Mouse (Mus musculus) liver, embryonic 16.5 days (tissue): ENCODE measurements around the gene Plscr4. TPM values are rescaled to one million over a fixed set of nuclear protein-coding genes. Genes with fewer than 3 reads are reported as not detected.

Experiments used
- ATAC-seq: fragments of 200-750 bp; cut with Nextera tagmentation; 2 replicates; pipeline ENCODE4 v1.8.0; 2017; ENCODE audit warnings: low read depth, mild to moderate bottlenecking, moderate number of reproducible peaks, moderate library complexity
- H3K27ac ChIP-seq: fragments of 300-500 bp; sonication (generic); 2 replicates; pipeline ENCODE4 v1.5.1; 2014; ENCODE audit warnings: mild to moderate bottlenecking, low read length
- H3K27me3 ChIP-seq: fragments of 300-500 bp; sonication (generic); 2 replicates; pipeline ENCODE4 v1.6.1; 2014; ENCODE audit warnings: low read depth, low read length, mixed read lengths; ENCODE audit not compliant: control insufficient read depth, insufficient read depth
- H3K36me3 ChIP-seq: fragments of 300-500 bp; sonication (generic); 2 replicates; pipeline ENCODE4 v1.6.1; 2014; ENCODE audit warnings: mild to moderate bottlenecking; ENCODE audit not compliant: control insufficient read depth, insufficient read depth
- H3K4me1 ChIP-seq: fragments of 300-500 bp; sonication (generic); 2 replicates; pipeline ENCODE4 v1.6.1; 2014; ENCODE audit warnings: low read depth, low read length, mixed read lengths; ENCODE audit not compliant: control insufficient read depth
- H3K4me2 ChIP-seq: fragments of 300-500 bp; sonication (generic); 2 replicates; pipeline ENCODE4 v1.6.1; 2014; ENCODE audit warnings: low read depth, low read length, mixed read lengths
- H3K4me3 ChIP-seq: fragments of 300-500 bp; sonication (generic); 2 replicates; pipeline ENCODE4 v1.5.1; 2014; ENCODE audit warnings: low read depth, mild to moderate bottlenecking, low read length
- H3K9ac ChIP-seq: fragments of 300-500 bp; sonication (generic); 2 replicates; pipeline ENCODE4 v1.6.1; 2014; ENCODE audit warnings: low read depth, low read length
- H3K9me3 ChIP-seq: fragments of 300-500 bp; sonication (generic); replicated peaks from 2 replicates; pipeline ENCODE4 v1.6.1; 2016; ENCODE audit warnings: low read length; ENCODE audit not compliant: control insufficient read depth
- WGBS: fragments of 180-500 bp; shearing (Covaris S2); extraction: QIAGEN DNeasy Blood & Tissue Kit; methylation state at CpG from one replicate; pipeline ENCODE4 v1.1.7; 2014; ENCODE audit not compliant: insufficient replicate concordance; 5-methylcytosine and 5-hydroxymethylcytosine counted together
- polyA plus RNA-seq: library from polyadenylated mRNA; unstranded; fragments of >200 nt; fragmentation: Nextera tagmentation; extraction: Ambion mirVana; gene quantifications from 2 replicates; pipeline ENCODE4 v1.2.1, GENCODE M21; 2015

The Plscr4 gene
- polyA plus RNA-seq, 1 experiment from 2014 or later = 1.3 TPM

DNA sequence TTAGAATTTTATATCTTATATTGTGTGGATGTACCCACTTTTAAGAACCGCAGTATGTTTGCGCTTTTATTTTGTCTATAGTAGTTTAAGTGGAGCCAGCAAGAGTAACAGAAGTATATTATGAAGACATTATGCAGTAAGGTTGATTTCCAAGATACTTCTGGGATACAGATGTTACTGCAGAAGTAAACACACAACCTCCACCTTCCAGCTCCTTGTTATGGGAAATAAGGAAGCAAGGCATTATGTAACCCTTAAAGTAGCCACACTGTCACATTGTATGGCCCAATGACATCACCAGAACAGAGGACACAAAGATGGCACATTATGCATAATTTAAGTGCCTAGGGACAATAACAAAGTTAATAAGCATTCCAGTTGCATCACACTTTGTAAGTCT, 1.2 kb downstream of the Plscr4 start:
- Histone ChIP-seq H3K9me3 (no peaks in the 10 kb centered on the region), H3K4me3 (no peak overlapping the region), H3K27me3 (no peaks in the 10 kb centered on the region), H3K27ac (no peak overlapping the region), H3K9ac (no peak overlapping the region), H3K4me2 (no peak overlapping the region), H3K4me1 (no peaks in the 10 kb centered on the region; the same call in 1 of the 2 replicates), H3K36me3 (no peaks in the 10 kb centered on the region)
- ATAC-seq = no peak
- 77% methylated on average over 2 of the region's 2 CpGs for WGBS

DNA sequence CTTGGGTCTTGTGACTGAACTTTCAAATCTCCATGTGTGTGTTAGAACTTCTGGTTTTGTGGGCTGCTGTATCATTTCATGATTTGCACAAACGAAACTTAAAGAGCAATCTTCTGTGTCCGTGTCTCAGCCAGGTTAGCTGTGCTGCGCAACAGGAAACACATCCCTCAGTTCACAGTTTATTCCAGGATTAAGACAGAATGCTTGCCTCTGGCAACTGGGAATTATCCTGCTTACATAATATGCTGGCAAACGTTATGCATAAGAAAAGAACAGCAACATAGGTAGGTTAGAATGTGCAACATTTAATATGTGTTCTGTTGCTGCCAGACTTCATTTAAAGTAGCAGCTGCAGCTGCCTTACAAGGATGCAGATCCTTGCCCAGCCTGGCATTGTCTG, 10.6 kb downstream of the Plscr4 start:
- ATAC-seq = no peak
- Histone ChIP-seq H3K27ac (no peak overlapping the region), H3K4me1 (no peaks in the 10 kb centered on the region), H3K9me3 (no peaks in the 10 kb centered on the region), H3K27me3 (no peaks in the 10 kb centered on the region), H3K9ac (no peak overlapping the region), H3K4me3 (no peak overlapping the region), H3K36me3 (no peaks in the 10 kb centered on the region), H3K4me2 (no peak overlapping the region)
- WGBS = 53% methylated on average over 4 of the region's 4 CpGs

DNA sequence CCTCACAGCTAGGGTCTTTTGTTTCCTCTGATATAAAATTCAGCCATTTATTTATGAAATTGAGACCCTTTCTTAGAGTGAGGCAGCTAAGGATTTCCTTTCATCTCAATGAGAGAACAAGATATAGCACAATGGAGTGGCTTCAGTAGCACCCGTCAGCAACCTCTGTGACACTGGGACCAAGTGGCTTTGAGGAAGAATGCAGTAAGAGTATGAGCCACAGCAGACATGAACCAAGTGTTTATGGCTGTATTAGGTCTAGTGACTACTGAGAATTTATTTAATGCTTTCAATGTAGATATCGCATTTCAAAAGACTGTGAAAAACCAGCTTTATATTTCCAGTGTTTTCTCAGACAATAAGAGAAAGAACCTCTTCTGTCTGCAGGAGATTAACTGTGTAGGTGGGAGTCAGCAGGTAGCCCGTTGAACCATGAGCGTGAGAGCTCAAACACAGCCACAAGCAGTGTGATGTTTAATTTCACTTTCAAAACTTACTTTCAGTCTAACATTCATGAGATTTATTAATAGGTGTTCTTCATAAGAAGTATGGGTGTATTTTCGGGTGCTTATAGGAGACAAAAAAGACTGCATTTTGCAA, 15.2 kb downstream of the Plscr4 start:
- Histone ChIP-seq H3K4me1 (no peaks in the 10 kb centered on the region), H3K27me3 (no peaks in the 10 kb centered on the region), H3K9ac (no peak overlapping the region), H3K4me3 (no peak overlapping the region), H3K4me2 (no peak overlapping the region), H3K27ac (no peak overlapping the region), H3K9me3 (no peaks in the 10 kb centered on the region), H3K36me3 (no peaks in the 10 kb centered on the region)
- ATAC-seq = no peak
- WGBS = 68% methylated on average over 5 of the region's 5 CpGs

DNA sequence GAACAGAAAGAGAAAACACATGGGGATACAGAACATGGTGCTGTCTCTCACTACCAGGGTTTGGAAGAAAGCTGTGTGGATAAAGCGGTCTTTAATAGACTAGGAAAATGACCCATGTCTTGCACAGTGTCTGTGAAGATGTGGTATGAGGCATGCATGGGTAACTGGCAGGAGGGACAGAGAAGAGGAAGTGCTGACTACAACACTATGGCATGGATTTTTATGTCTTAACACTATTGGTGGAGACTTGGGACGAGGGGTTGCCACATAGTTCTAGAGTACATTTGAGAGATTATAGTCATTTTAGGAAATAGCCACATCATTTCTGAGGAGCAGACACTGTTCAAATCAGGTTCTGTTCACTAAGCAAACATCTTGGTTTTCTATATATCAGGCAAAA, 16.0 kb downstream of the Plscr4 start:
- H3K27me3 ChIP-seq = no peaks in the 10 kb centered on the region
- no peak for ATAC-seq
- H3K9ac ChIP-seq = no peak overlapping the region
- H3K9me3 ChIP-seq = no peaks in the 10 kb centered on the region
- no peaks in the 10 kb centered on the region for H3K36me3 ChIP-seq
- H3K4me1 ChIP-seq = no peaks in the 10 kb centered on the region
- H3K4me3 ChIP-seq = no peak overlapping the region
- 55% methylated on average over 2 of the region's 2 CpGs for WGBS
- H3K4me2 ChIP-seq = no peak overlapping the region
- no peak overlapping the region for H3K27ac ChIP-seq

DNA sequence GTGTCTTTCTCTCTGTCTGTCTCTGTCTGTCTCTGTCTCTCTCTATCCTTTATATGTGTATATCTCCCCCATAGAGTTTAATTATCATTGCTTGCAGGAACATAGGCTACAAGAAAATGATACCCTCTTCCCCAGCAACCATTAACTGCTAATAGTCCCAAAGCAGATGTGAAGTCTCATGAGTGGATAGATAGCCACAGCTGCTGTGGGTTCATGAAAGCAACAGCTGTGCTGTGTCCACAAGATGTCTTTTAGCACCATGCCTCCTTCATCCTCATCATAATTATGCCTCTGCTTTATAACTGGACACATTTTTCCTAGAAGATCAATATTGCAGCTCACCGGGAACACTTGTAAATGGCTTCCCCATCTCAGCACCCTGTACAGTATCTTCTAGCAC, 17.1 kb downstream of the Plscr4 start:
- H3K4me3 ChIP-seq = no peak overlapping the region
- no peak overlapping the region for H3K4me2 ChIP-seq
- H3K36me3 ChIP-seq = no peaks in the 10 kb centered on the region
- H3K27me3 ChIP-seq = no peaks in the 10 kb centered on the region
- no peaks in the 10 kb centered on the region for H3K9me3 ChIP-seq
- H3K4me1 ChIP-seq = no peaks in the 10 kb centered on the region
- no peak overlapping the region for H3K9ac ChIP-seq
- WGBS = 66% methylated on average over 1 of the region's 1 CpGs
- no peak overlapping the region for H3K27ac ChIP-seq
- no peak for ATAC-seq

DNA sequence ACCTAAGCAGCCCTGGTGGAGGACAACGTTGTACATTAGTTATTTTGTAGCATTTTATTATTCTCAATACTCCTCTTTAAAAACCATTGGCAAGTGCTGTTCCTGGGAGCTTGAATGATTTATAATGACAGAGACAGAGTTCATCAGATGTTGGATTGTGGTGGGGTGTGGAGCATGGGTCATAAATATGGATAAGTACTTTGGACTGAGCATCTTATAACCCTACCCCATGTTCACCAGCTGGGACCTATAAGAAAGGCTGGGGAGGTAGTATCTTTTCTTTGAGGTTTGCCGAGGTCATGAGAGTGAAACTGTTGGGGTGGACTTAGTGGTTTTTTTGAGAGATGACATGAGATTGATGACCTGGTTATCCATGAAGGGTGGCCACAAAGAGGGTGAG, 24.5 kb downstream of the Plscr4 start:
- WGBS = 43% methylated on average over 2 of the region's 2 CpGs
- Histone ChIP-seq H3K9me3 (no peaks in the 10 kb centered on the region), H3K4me2 (no peak overlapping the region), H3K36me3 (no peaks in the 10 kb centered on the region), H3K4me3 (no peak overlapping the region), H3K4me1 (no peaks in the 10 kb centered on the region), H3K27ac (no peak overlapping the region), H3K9ac (no peak overlapping the region), H3K27me3 (no peaks in the 10 kb centered on the region)
- ATAC-seq = no peak

DNA sequence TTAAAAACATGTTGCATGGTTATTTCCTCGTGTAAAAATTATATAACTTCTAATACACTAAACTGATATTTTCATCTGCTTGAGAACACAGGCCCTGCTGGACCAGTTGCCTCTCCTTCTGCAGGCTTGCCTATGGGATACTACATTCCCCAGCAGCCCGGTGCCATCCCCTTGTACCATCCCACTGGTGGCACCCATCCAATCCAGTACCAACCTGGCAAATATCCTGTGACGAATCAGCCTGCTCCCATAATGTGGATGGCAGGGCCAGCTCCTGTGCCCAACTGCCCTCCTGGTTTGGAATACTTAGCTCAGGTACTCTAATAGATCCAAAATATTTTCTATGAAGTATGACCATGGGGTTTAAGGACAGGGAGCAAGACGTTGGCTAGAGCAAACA, 25.4 kb downstream of the Plscr4 start:
- Histone ChIP-seq H3K36me3 (no peaks in the 10 kb centered on the region), H3K4me1 (no peaks in the 10 kb centered on the region), H3K9ac (no peak overlapping the region), H3K27me3 (no peaks in the 10 kb centered on the region), H3K4me2 (no peak overlapping the region), H3K4me3 (no peak overlapping the region), H3K9me3 (no peaks in the 10 kb centered on the region), H3K27ac (no peak overlapping the region)
- WGBS = 68% methylated on average over 4 of the region's 4 CpGs
- no peak for ATAC-seq

DNA sequence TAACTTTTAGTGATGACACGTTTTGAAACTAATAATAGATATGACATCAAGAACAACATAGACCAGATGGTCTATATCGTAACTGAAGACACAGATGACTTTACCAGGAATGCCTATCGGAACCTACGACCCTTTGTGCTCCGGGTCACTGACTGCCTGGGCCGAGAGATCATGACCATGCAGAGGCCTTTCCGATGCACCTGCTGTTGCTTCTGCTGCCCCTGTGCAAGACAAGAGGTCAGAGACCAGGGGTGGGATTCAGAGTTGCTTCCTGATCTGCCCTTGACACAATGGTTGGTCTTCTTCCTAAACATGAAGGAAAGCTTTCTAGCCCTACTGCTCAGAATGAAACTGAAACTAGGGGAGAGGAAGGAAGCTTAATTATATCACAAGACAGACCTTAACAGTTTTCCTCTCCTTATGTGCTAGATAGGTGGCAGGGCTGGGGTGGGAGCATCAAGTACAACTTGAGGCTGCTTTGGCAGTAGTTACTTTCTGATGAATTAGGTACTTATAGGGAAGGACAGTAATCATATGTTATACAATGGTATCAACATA, 27.6 kb downstream of the Plscr4 start:
- ATAC-seq = no peak

DNA sequence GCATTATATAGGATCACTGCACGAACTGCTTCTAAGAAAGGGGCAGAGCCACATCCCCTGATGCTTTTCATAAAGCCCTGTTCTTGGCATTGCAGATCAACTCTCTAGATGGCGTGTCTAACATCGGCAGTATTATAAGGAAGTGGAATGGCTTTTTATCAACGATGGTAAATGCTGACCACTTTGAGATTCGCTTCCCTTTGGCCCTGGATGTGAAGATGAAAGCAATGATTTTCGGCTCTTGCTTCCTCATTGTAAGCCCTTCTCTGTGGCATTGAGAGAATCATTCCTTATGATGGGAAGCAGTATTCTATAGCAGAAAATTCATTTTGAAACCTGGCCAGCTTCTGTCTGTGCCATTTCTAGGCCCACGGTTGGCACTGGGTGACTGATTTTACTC, 32.7 kb downstream of the Plscr4 start:
- Histone ChIP-seq H3K9me3 (no peaks in the 10 kb centered on the region), H3K4me2 (no peak overlapping the region), H3K27me3 (no peaks in the 10 kb centered on the region), H3K4me3 (no peak overlapping the region), H3K27ac (no peak overlapping the region), H3K4me1 (no peaks in the 10 kb centered on the region), H3K36me3 (no peaks in the 10 kb centered on the region), H3K9ac (no peak overlapping the region)
- 55% methylated on average over 7 of the region's 7 CpGs for WGBS
- ATAC-seq = no peak

More for the DNA sequence above, 27.6 kb downstream of the Plscr4 start:
- Histone ChIP-seq H3K27me3 (no peaks in the 10 kb centered on the region), H3K36me3 (no peaks in the 10 kb centered on the region), H3K4me1 (no peaks in the 10 kb centered on the region), H3K9ac (no peak overlapping the region), H3K9me3 (no peaks in the 10 kb centered on the region), H3K27ac (no peak overlapping the region), H3K4me3 (no peak overlapping the region), H3K4me2 (no peak overlapping the region)
- 67% methylated on average over 7 of the region's 7 CpGs for WGBS
